Mouse (Mus musculus): ENCODE results near the gene Ripor2. TPM values are rescaled to one million over a fixed set of nuclear protein-coding genes. Genes with fewer than 3 reads are reported as not detected.

Gene Ripor2
- polyA plus RNA-seq (2016; fragmentation: Nextera tagmentation; extraction: Ambion mirVana), result 16.6 and 17.8 TPM in 2 replicates

GRCm38 (mm10) chr13:24581833-24582232, at the start of gene Ripor2:
TSS of gene Ripor2 (plus strand) at chr13:24582189.
- H3K27ac ChIP-seq, result peak within 1 kb of the TSS; percentile 59; the same call in 1 of the 2 replicates
- peaks cover 5% of the 10 kb centered on the region for H3K4me1 ChIP-seq
- H3K36me3 ChIP-seq (replicated peaks), result no peaks in the 10 kb centered on the region
- 66% methylated on average over 10 of the region's 10 CpGs for WGBS
- peak; percentile 70 for ATAC-seq (ENCODE audit: low FRiP score)
- no peaks in the 10 kb centered on the region for H3K9me3 ChIP-seq
- no peak within 1 kb of the TSS for H3K4me2 ChIP-seq
- no peak within 1 kb of the TSS for H3K4me3 ChIP-seq (replicated peaks)
- H3K9ac ChIP-seq, result no peak within 1 kb of the TSS
- no peaks in the 10 kb centered on the region for H3K27me3 ChIP-seq

- no peak overlapping the region for H3K4me3 ChIP-seq (replicated peaks)
- H3K9me3 ChIP-seq, result no peaks in the 10 kb centered on the region
- no peaks in the 10 kb centered on the region for H3K4me1 ChIP-seq
- H3K9ac ChIP-seq, result no peak overlapping the region
- H3K27ac ChIP-seq, result no peak overlapping the region
- H3K27me3 ChIP-seq, result no peaks in the 10 kb centered on the region
- H3K4me2 ChIP-seq, result no peak overlapping the region
- no peak for ATAC-seq (ENCODE audit: low FRiP score)
- no peaks in the 10 kb centered on the region for H3K36me3 ChIP-seq (replicated peaks)
- WGBS, result 90% methylated on average over 6 of the region's 6 CpGs
Measured at GRCm38 (mm10) chr13:24536531-24537167, 45.3 kb upstream of the Ripor2 start.

GRCm38 (mm10) chr13:24538012-24538411, 44.0 kb upstream of the Ripor2 start:
- Histone ChIP-seq H3K36me3 (replicated peaks) (no peaks in the 10 kb centered on the region), H3K27me3 (no peaks in the 10 kb centered on the region), H3K4me3 (replicated peaks) (no peak overlapping the region), H3K4me1 (no peaks in the 10 kb centered on the region), H3K4me2 (no peak overlapping the region), H3K9ac (no peak overlapping the region), H3K9me3 (no peaks in the 10 kb centered on the region), H3K27ac (no peak overlapping the region)
- no peak for ATAC-seq (ENCODE audit: low FRiP score)
- 88% methylated on average over 2 of the region's 2 CpGs for WGBS

- Histone ChIP-seq H3K4me2 (no peak overlapping the region), H3K27me3 (no peaks in the 10 kb centered on the region), H3K9me3 (no peaks in the 10 kb centered on the region), H3K4me1 (no peaks in the 10 kb centered on the region), H3K36me3 (replicated peaks) (no peaks in the 10 kb centered on the region), H3K9ac (no peak overlapping the region), H3K4me3 (replicated peaks) (no peak overlapping the region), H3K27ac (no peak overlapping the region)
- ATAC-seq (ENCODE audit: low FRiP score), result no peak
- 84% methylated on average over 5 of the region's 5 CpGs for WGBS
Measured at GRCm38 (mm10) chr13:24538941-24539340, 43.0 kb upstream of the Ripor2 start.

GRCm38 (mm10) chr13:24545677-24546076, 36.3 kb upstream of the Ripor2 start:
- ATAC-seq (ENCODE audit: low FRiP score), result no peak
- H3K9ac ChIP-seq, result no peak overlapping the region
- no peak overlapping the region for H3K4me3 ChIP-seq (replicated peaks)
- WGBS, result 56% methylated on average over 1 of the region's 1 CpGs
- no peaks in the 10 kb centered on the region for H3K36me3 ChIP-seq (replicated peaks)
- no peak overlapping the region for H3K27ac ChIP-seq
- no peaks in the 10 kb centered on the region for H3K9me3 ChIP-seq
- peaks cover 12% of the 10 kb centered on the region for H3K4me1 ChIP-seq
- no peaks in the 10 kb centered on the region for H3K27me3 ChIP-seq
- H3K4me2 ChIP-seq, result no peak overlapping the region

- H3K9ac ChIP-seq, result no peak overlapping the region
- H3K4me1 ChIP-seq, result peaks cover 23% of the 10 kb centered on the region
- no peak overlapping the region for H3K27ac ChIP-seq
- H3K4me3 ChIP-seq (replicated peaks), result no peak overlapping the region
- no peaks in the 10 kb centered on the region for H3K36me3 ChIP-seq (replicated peaks)
- no peaks in the 10 kb centered on the region for H3K9me3 ChIP-seq
- ATAC-seq (ENCODE audit: low FRiP score), result no peak
- no peaks in the 10 kb centered on the region for H3K27me3 ChIP-seq
- 83% methylated on average over 12 of the region's 12 CpGs for WGBS
- no peak overlapping the region for H3K4me2 ChIP-seq
Measured at GRCm38 (mm10) chr13:24546801-24547459, 35.1 kb upstream of the Ripor2 start.

- H3K4me1 ChIP-seq, result peaks cover 29% of the 10 kb centered on the region
- ATAC-seq (ENCODE audit: low FRiP score), result no peak; the same call in 1 of the 2 replicates
- H3K36me3 ChIP-seq (replicated peaks), result no peaks in the 10 kb centered on the region
- no peak overlapping the region for H3K9ac ChIP-seq
- H3K4me3 ChIP-seq (replicated peaks), result no peak overlapping the region
- H3K4me2 ChIP-seq, result no peak overlapping the region
- no peaks in the 10 kb centered on the region for H3K27me3 ChIP-seq
- no peak overlapping the region for H3K27ac ChIP-seq
- H3K9me3 ChIP-seq, result no peaks in the 10 kb centered on the region
Measured at GRCm38 (mm10) chr13:24548911-24549310, 33.1 kb upstream of the Ripor2 start.

GRCm38 (mm10) chr13:24551100-24551931, 30.7 kb upstream of the Ripor2 start:
- 66% methylated on average over 13 of the region's 14 CpGs for WGBS
- no peaks in the 10 kb centered on the region for H3K27me3 ChIP-seq
- H3K4me1 ChIP-seq, result peaks cover 29% of the 10 kb centered on the region
- ATAC-seq (ENCODE audit: low FRiP score), result peak; percentile 44; the same call in 1 of the 2 replicates
- H3K9me3 ChIP-seq, result no peaks in the 10 kb centered on the region
- no peak overlapping the region for H3K4me2 ChIP-seq
- no peak overlapping the region for H3K9ac ChIP-seq
- no peak overlapping the region for H3K4me3 ChIP-seq (replicated peaks)
- H3K36me3 ChIP-seq (replicated peaks), result no peaks in the 10 kb centered on the region
- H3K27ac ChIP-seq, result peak overlapping the region; percentile 56; the same call in 1 of the 2 replicates

GRCm38 (mm10) chr13:24552039-24552438, 29.9 kb upstream of the Ripor2 start:
- H3K9ac ChIP-seq, result no peak overlapping the region
- 70% methylated on average over 4 of the region's 4 CpGs for WGBS
- ATAC-seq (ENCODE audit: low FRiP score), result no peak
- no peaks in the 10 kb centered on the region for H3K9me3 ChIP-seq
- peak overlapping the region; percentile 56; the same call in 1 of the 2 replicates for H3K27ac ChIP-seq
- no peaks in the 10 kb centered on the region for H3K27me3 ChIP-seq
- H3K4me2 ChIP-seq, result no peak overlapping the region
- H3K36me3 ChIP-seq (replicated peaks), result no peaks in the 10 kb centered on the region
- peaks cover 29% of the 10 kb centered on the region for H3K4me1 ChIP-seq
- no peak overlapping the region for H3K4me3 ChIP-seq (replicated peaks)

- Histone ChIP-seq H3K27me3 (no peaks in the 10 kb centered on the region), H3K36me3 (replicated peaks) (no peaks in the 10 kb centered on the region), H3K9ac (no peak overlapping the region), H3K27ac (no peak overlapping the region), H3K4me1 (peaks cover 15% of the 10 kb centered on the region), H3K4me3 (replicated peaks) (no peak overlapping the region), H3K4me2 (no peak overlapping the region), H3K9me3 (no peaks in the 10 kb centered on the region)
- WGBS, result 88% methylated on average over 5 of the region's 5 CpGs
- no peak for ATAC-seq (ENCODE audit: low FRiP score)
Measured at GRCm38 (mm10) chr13:24561391-24561790, 20.6 kb upstream of the Ripor2 start.

GRCm38 (mm10) chr13:24564706-24565105, 17.3 kb upstream of the Ripor2 start:
- Histone ChIP-seq H3K27ac (0 out of 2 replicates have a peak overlapping the region, but pooled peaks have one; percentile 38), H3K36me3 (replicated peaks) (no peaks in the 10 kb centered on the region), H3K4me2 (no peak overlapping the region)

GRCm38 (mm10) chr13:24565230-24565949, 16.6 kb upstream of the Ripor2 start:
- ATAC-seq (ENCODE audit: low FRiP score), result peak; percentile 49; the same call in 1 of the 2 replicates
- peaks cover 15% of the 10 kb centered on the region for H3K4me1 ChIP-seq
- no peaks in the 10 kb centered on the region for H3K36me3 ChIP-seq (replicated peaks)
- no peak overlapping the region for H3K4me3 ChIP-seq (replicated peaks)
- no peak overlapping the region for H3K9ac ChIP-seq
- H3K27ac ChIP-seq, result peak overlapping the region; percentile 65
- H3K27me3 ChIP-seq, result no peaks in the 10 kb centered on the region
- H3K9me3 ChIP-seq, result no peaks in the 10 kb centered on the region
- no peak overlapping the region for H3K4me2 ChIP-seq
- WGBS, result 48% methylated on average over 8 of the region's 8 CpGs

More at GRCm38 (mm10) chr13:24564706-24565105, 17.3 kb upstream of the Ripor2 start:
- no peak overlapping the region for H3K9ac ChIP-seq
- 79% methylated on average over 8 of the region's 8 CpGs for WGBS
- H3K27me3 ChIP-seq, result no peaks in the 10 kb centered on the region
- peaks cover 15% of the 10 kb centered on the region for H3K4me1 ChIP-seq
- no peak overlapping the region for H3K4me3 ChIP-seq (replicated peaks)
- no peak for ATAC-seq (ENCODE audit: low FRiP score)
- no peaks in the 10 kb centered on the region for H3K9me3 ChIP-seq
